Mouse (Mus musculus): ENCODE data around the gene Hist1h3g.

Hist1h3g gene

GRCm38 (mm10) chr13:23576906-23577639 lies 41.9 kb downstream of the Hist1h3g start:
- no peak for DNase-seq (ENCODE audit: low read depth, low spot score)

- no peak for DNase-seq (ENCODE audit: low read depth, low spot score)
Observed at GRCm38 (mm10) chr13:23577835-23578234, 42.6 kb downstream of the Hist1h3g start.

- peak; percentile 97 for DNase-seq (ENCODE audit: low read depth, low spot score)
Observed at GRCm38 (mm10) chr13:23581408-23582218, 46.4 kb downstream of the Hist1h3g start, which contains the start of gene Hist1h4d. Gene Hist1h4d (plus strand): TSS chr13:23581598.

GRCm38 (mm10) chr13:23582219-23583056 lies 47.2 kb downstream of the Hist1h3g start:
- peak; percentile 75 for DNase-seq (ENCODE audit: low read depth, low spot score)

DNA sequence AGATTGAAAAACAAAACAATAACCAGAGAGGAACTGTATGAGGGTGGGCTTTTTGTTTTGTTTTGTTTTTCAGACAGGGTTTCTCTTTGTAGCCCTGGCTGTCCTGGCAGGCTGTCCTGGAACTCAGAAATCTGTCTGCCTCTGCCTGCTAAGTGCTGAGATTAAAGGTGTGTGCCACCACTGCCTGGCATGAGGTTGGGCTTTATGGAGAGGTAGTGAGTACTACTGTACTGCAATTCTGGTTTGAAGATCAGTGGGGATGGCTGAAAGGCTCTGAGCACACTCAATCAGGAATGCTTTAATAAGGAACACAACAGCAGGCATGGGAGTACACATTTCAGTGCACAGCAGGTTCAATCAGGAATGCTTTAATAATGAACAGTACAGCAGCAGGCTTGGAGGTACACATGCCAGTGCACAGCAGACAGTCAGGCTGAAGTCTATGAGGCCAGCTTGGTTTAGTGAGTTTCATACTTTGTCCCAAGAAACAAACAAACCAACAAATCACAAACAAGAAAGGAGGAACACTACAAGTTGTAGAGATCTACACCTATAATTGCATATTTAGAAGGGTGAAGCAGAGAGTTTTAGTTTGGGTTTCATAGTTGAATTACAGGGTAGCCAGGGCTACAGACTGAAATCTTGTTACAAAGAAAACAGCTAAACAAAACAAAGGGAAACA lies 48.3 kb downstream of the Hist1h3g start:
- DNase-seq (ENCODE audit: low read depth, low spot score), result peak; percentile 48

DNA sequence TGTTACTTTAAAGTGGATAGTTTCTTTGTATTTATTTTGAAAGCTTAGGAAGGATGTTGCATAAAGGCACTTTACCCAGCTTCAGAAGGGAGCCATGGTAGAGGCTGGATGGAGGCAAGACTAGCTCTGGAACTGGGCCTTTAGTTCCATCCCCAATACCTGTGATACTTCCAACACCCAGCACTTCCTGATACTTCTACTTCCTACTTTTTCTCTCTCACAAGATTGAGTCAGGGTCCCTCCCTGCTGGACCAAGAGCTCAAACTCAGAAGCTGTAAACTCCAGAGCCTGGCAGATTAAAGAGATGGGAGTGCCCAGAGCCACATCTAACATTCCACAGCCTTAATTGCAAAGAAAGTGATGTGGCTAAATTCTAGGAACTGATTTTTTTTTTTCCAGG lies 49.1 kb downstream of the Hist1h3g start:
- peak; percentile 75 for DNase-seq (ENCODE audit: low read depth, low spot score)

DNA sequence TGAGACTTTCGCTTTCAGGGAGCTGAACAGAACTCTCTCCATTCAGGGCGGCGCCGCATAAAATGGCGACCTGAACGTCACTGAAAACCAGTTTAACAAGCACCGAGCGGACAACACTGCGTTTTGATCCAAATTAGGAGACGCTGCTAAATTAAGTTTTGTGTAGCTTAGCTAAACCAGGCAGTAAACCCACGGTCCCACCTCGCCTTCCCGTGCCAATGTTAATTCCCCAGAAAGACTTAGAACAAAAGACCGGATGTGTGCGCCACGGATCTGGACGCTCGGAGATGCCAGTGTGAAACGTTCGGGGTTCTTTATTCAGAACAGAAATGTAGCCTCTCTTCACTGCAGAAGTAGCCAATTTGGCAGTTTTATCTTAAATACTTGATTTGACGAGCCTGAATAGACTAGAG lies 49.8 kb downstream of the Hist1h3g start:
- DNase-seq (ENCODE audit: low read depth, low spot score), result peak; percentile 81
